Mouse (Mus musculus) Muller cell, postnatal 12 days (primary cell): ENCODE measurements around the gene Gnao1.

ENCODE experiments used
- DNase-seq: peaks from one replicate; pipeline ENCODE4 v3.0.0-alpha.2; 2015; ENCODE audit errors: inconsistent ontology term

Gene Gnao1

DNA sequence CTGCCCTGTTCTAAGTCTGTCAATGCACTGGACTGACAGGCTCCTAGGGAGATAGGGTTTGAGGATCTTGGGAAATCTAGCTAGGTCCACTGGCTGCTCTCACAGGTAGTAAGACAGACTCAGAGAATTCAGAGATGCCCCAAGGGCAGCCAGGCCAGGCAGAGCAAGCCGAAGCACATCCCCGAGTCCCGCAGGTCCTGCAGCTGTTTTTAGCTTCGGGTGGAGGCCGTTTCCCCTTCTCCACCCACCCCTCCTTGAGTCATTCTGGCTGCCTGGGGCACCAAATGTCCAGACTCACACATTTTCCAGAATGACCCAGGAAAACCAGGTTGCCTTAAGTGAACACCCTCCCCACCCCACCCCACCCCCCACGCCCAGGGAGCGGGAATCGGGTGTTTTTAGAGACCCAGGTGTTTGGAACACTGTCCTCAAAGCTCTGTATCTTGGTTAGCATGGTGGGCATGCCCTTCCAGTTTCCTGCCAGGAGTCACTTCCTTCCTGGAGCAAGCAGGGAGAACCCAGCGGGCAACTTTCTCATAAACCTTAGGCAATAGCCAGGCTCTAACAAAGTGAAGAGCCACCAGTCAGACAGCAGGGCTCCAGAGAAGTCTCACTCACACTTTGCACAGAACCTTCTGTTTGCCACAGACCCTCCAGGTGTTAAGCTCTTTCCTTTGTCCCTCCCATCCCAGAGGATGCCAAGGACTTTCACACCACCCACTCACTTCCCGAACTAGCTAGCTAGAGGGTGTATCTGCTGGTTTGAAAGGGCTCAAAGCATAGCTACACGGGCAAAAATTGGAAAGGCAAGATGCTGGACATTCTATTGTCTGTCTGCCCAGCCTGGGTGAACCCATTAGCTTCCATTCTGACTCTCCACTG is 131.0 kb downstream of the Gnao1 start:
- peak; percentile 17 for DNase-seq

DNA sequence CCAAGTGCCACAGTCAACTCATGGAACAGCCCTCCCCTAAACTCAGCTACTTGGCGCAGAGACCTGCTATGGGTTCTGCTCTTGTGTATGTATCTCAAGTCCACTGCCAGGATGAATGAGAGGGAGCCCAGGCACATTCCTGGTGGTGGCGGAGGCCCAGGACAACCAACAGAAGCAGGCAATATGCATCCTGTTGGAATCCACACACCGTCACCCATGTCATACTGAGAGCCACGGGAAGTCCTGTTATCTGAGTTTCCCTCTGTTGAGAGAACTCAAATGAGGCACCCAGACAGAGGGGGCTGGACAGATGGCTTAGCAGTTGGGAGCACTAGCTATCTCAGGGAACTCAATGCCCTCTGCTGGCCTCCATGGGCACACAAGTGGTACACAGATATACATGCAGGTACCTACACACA is 131.9 kb downstream of the Gnao1 start:
- DNase-seq = no peak

DNA sequence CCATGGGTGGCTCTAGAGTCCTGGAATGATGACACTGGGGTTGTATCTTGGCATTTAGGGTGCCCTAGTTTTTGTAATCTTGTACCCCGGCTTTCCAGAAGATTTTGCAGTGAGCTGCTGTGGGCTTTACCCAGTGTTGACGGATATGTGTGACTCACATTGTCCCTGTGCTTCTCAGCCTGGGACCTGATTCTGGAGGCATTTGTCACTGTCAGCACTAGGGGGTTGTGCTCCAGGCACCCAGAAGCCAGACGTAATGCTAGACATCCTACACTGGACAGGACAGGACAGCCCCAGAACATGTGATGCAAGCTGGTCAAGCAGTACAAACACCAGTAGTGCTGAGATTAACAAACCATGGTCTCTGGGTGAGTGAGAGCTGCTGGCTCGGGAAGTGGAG is 136.0 kb downstream of the Gnao1 start:
- DNase-seq = no peak

DNA sequence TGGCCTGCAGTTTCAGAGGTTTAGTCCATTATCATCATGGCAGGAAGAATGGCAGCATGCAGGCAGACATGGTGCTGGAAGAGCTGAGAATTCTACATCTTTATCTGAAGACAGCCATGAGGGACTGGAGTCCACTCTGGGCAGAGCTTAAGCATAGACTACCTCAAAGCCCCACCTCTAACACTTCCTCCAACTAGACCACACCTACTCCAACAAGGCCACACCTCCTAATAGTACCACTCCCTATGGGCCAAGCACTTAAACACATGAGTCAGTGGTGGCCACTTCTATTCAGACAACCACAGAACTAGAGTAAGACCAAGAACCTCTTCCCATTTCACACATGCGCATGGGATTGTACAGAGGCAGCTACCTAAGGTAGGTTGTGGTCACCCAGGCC is 136.6 kb downstream of the Gnao1 start:
- no peak for DNase-seq

DNA sequence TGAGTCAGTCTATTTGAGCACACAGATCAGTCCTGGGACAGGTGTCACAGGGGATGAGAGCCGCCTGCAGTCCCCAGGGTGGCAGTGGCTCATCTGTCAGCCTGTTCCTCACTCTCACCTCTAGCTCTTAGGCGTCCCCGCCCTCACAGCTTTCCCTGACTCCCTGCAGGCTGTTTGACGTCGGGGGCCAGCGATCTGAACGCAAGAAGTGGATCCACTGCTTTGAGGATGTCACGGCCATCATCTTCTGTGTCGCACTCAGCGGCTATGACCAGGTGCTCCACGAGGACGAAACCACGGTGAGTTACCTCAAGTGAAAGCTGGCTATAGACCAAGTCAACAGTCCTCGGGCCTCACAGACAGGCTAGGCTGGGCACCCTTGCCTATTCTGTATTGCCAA is 140.4 kb downstream of the Gnao1 start:
- DNase-seq = no peak

DNA sequence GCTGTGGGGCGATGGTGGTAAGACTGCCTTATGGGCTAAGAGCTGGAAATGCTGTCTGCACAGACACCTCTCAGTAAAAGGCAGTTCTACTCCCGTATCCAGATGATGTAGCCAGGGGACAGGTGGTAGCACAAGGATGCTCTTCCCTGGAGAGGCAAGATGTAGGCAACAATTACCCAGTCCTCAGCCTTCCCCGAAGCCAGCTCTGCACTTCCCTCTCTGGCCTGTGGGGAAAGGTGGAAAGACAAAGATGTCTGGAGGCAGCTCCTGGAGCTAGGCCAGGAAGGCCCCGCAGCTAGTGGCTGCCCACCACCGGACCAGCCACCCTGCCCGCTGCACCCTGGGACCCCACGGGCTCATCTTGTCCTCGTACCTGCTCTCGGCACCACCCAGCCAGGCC is 142.7 kb downstream of the Gnao1 start:
- no peak for DNase-seq

DNA sequence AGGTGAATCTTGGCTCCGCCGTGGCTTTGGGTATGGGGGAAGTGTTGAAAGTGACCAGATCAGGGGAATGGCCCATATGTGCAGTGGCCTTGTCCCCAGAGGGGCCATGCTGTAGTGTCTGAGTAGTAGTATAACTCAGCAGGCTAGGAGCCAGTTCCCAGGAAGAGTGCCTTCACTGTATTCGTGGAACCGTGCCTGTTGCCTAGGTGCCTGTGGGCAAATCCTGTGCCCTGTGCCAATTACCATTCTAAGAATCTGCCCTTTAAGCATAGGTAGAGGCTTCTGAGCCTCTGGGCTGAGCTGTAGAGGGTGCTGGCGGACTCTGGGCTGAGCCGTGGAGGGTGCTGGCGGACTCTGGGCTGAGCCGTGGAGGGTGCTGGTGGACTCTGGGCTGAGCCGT is 148.6 kb downstream of the Gnao1 start:
- DNase-seq = no peak

DNA sequence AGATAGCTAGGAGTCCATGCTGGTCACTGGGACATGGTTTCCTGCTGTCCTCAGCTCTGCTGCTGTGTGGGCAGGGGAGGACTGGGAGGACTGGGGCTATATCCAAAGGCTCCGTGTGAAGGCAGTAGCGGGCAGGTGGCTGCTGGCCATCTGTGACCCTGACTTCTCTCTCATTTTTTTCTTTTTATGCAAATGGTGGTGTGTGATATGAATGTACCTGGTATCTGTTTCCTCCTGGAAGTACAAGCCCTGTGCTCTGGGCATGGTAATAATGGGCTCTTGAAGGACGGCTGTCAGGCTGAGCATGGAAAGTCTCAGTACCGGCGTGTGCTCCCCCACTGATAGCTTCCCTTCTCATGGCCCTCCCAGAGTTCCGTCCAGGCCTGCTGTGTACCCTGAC is 151.1 kb downstream of the Gnao1 start:
- DNase-seq = no peak

DNA sequence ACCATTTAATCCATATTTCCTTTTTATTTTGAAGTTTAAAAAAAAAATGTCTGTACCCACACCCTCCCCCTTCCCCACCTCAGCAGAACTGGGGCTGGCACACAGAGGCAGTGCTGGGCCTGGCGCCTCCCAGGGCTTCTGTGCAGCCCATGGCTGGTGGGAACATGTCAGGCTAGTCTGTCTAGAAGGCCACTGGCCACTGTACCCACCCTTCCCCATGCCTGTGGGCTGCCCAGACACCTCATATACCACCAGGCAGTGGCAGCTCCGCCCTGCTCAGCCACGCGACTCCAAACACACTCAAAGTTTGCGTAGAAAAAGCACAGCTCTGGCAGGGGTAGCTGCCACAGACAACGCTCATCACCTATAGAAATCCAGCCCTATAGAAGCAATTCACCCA is 158.5 kb downstream of the Gnao1 start:
- no peak for DNase-seq

DNA sequence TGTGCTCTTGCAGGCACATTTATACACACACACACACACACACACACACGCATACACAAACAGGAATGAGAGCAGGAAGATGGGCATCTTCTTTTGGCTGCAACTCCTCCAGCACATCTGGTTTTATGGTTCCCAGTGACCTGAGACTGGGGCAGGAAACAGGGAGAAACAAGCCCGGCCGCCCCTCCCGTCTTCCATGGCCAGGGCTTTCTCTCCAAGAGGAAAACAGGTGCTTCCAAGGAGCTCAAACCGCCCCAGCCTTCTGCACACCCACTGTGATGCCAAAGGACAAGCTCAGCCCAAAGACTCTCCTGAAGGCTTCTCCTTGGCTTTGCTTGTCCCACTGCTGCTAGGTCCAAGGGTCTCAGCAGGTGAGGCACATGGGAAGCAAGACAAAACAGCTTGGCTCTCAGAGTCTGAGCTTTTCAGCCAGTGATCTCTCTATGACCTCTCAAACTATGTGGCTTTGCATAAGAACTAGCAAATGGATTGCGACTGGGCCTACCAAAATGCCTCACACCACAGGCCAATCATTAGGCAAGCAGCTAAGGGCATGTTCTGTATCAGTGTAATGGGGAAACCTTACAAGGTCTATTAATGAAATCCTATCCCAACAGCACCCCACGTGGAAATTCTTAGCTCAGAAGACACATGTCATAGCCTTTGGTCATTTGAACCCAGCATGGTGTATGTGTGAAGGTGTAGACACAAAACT is 160.0 kb downstream of the Gnao1 start:
- no peak for DNase-seq

DNA sequence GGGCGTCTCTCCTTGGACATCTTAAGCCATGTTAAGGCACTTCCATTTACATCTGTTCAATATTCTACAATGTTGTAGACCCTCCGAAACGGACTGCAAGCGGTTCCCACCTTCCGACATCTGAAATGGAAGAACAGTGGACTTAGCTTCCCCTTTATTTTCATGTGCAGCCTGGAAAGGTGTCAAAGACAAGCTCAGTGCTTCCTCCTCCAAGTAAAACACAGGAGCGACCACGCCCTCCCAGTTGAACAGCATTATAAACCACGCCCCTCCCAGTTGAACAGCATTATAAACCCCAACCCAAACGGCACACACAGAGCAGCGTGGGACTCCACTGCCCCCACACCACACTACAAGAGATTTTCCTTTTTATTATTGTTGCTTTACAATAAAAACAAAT is 161.7 kb downstream of the Gnao1 start:
- no peak for DNase-seq

DNA sequence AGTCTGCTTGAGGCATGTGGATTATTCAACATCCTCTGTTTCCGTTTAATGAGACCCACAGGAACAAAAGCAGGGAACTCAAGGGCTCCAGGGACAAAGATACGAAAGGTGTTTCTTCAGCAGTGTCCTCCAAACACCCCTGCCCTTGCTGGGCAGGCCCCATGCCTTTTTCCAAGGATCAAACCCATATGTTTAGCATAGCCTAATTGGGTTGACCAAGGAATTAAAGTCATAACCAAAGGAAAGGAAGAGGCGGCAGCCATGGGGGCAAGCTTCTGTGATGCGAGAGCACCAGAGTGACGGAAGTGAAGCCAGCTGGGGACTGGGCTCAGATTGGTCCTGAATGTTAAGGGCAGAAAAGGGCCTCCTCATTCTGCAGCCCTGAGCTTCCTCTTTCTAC is 162.4 kb downstream of the Gnao1 start:
- no peak for DNase-seq

DNA sequence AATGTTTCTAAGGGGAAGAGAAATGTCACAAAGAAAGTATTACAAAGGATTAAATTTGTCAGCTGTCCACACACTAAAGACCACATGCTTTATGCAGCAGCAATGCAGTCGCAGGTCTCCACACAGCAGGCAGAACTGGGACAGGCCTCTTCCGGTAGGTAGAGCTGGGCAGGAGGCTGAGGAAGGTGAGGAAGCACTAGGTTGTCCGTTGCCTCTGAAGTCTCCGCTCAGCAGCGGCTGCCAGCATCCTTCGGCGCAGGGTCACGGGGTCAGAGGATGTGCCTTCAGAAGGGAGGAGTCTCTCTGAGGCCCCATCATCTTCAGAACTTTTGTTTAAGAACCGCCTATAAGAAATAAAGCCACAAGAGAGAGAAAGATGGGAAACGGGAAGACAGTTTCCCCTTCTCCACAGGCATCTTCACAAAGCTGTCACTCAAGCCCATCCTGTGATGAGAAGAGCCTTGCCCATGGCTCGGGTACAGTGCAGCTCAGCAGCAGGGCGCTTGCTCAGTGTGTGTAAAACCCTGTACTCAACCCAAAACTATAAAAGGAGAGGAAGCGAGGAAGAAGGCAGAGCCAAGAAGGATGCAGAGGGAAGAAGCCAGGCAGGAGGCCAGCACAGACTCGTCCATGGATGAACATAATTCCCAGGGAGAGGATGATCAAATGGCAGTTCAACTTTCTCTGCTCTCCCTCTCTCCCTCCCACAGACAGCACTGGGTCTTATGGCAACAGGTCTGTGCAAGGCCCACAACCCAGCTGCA is 163.4 kb downstream of the Gnao1 start:
- DNase-seq = no peak

DNA sequence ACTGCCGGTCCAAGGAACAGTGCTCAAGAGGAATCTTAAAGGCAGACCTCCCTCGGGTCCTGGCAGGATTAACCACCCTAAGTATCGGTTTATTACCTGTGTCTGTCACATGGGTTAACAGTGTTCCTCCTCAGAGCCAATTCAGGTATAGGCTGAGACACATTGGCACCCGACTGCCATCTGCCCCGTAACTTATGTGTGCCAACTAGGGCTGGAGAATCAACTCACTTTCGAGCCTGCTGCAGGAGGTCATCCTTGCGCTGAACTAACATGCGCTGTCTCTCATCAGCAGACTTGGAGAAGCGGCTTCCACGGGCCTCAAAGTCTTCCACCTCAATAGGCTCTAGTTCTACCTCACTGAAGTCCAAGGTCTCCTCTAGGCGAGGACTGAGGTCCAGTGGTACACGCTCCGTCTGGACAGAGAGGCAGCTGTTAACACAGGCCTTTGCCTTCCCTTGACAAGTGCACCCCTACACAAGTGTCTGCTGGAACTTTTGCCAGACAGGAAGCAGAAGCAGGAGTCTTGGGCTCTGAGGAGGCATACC is 164.1 kb downstream of the Gnao1 start:
- no peak for DNase-seq

DNA sequence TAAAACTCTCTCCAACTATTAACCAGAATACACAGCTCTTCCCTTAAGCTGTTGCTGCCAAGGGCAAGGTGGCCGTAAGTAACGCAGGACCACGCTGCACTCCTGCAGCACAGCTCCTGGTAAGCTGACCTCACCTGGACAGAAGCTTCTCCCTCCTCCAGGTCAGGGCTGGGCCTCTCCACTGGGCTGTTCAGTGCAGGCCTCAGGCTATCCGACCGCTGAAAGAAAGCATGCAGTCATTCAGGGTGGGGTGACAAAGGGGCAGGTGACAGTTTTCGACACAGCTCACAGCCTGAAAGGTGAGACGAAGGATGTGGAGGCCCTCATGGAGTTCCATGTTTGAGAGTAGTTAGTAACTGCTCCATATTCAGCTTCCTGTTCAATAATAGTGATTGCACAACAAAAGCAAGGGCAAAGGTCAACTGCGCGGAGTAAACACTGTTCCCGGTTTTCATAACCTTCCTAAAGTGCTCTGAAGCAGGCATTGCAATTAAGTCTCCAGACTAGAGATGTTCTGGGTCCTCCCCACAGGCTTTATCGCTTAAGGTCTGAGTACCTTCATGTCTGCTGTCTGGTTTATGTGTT is 164.9 kb downstream of the Gnao1 start:
- DNase-seq = no peak

DNA sequence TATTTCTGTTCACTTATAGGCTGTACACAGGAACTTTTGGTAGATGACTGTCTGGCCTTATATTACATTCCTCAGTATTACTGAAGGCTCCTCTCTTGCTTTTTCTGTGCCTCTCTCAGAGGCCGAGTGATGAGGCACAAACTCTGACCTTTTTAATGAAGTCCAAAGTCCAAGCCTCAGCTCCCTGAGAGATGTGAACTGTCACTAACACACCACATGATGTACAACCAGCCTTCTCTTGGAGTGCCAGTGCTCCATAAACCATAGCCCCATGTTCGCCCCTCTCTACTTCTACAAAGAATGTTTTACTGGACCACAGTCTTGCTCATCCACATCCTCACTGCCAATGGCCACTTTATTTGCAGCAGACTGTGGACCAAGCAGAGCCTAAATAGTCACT is 165.6 kb downstream of the Gnao1 start:
- DNase-seq = no peak

DNA sequence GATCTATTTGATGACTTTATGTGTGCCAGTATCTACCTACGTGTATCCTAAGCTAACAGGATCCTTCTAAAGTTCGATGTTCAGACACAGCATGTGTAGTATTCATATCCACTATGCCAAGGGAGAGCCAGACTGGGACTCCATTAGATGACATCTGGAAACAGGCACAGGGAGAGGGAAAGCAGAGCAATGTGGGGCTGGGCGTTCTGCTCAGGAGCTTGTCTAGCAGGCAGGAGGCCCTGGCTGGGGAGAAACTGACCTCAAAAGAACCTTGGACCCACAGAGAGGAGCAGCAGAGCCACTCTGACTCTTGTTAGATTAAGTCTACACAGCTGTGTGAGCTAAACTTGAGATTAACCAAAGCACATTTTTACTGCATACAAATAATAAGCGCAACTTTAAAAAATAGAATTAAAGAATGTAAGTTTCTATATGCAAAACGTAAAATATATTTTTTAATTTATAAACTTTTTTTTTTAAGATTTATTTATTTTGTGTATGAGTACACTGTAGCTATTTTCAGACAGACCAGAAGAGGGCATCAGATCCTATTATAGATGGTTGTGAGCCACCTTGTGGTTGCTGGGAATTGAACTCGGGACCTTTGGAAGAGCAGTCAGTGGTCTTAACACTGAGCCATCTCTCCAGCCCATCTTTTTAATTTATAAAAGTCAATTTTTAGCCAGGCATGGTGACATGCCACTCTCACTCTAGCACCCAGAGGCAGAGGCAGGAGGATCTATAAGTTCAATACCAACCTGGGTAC is 166.9 kb downstream of the Gnao1 start:
- no peak for DNase-seq

DNA sequence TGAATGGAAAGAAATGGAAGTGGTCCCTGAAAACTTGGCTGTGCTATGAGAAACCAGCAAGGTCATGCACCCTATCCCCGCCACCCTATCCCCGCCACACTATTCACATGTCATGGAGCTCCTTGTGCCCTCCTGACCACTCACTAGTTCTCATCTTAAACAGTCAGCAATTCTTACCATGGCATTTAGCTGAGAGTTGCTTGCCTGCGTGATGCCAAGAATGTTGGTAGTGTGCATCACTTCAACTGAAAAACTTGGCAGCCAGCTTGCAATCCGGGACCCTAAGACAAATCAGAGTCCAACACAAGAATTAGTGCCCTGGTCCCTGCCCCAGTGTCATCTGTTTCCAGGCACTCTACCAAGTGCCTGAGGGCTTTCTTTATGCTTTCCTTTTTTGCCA is 170.4 kb downstream of the Gnao1 start:
- peak; percentile 78 for DNase-seq

DNA sequence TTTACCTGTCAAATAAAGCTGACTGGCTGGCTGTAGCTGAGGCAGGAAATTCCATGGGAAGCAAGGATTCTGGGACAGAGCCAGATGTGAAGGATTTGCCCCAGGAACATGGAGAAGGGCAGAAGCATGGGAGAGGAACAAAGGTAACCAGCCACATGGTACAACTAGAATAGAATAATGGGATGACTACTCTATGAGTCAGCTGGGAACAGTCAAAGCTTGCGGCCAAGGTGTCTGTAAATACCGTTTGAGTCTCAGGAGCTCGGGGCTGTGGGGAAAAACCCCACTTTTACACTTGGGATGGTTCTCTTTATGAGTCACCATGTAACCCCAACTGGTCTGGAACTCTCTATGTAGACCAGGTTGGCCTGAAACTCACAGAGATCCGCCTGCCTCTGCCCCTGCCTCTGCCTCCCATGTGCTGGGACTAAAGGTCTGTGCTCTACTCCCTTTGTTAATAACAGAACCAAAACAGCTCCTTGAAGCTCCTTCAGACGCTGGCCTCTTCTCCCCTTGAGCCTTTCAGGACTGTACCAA is 172.0 kb downstream of the Gnao1 start:
- DNase-seq = peak; percentile 30

DNA sequence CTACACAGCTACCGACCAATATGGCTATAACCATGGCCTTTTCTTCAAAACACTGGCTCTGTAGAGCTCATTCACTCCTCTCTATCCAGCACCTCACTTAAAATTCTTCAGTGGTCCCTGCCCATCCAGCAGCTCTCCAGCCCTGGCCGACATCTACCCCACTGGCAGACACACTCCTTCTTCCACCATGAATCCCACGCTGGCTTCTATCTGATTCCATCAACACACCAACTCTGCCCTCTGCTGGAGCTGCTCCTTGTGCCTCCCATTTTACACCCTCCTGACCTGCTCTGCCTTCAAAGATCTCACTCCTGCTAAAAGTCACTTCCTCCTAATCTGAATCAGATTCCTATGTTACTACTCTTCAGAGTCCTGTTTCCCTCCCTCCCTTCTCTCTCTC is 174.1 kb downstream of the Gnao1 start:
- no peak for DNase-seq

DNA sequence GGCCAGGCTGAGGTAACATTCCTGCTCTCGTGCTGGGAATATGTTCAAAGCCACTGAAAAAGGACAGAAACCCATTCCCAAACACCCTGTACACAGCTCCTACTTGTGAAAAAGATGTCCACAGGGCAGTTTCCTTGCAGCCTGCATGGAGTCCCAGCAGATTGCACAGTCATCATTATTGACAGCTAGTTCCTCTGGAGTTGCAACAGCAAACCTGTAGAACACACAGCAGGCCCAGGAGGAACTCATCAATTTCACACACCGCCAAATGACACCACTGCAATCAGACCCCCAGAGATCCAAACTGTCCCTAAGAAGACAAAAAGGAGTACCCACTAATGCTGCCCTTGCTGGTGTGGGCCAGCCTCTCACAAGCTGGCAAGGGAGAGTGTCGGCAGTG is 175.0 kb downstream of the Gnao1 start:
- DNase-seq = no peak
